Mouse (Mus musculus): ENCODE measurements around the gene Kcnk18. TPM values are rescaled to one million over a fixed set of nuclear protein-coding genes. Genes with fewer than 3 reads are reported as not detected.
A peak's percentile ranks its signal among the peaks of the same experiment; 100 is the strongest.

Kcnk18 gene
- polyA plus RNA-seq, 1 experiment from 2014 or later = not detected

DNA sequence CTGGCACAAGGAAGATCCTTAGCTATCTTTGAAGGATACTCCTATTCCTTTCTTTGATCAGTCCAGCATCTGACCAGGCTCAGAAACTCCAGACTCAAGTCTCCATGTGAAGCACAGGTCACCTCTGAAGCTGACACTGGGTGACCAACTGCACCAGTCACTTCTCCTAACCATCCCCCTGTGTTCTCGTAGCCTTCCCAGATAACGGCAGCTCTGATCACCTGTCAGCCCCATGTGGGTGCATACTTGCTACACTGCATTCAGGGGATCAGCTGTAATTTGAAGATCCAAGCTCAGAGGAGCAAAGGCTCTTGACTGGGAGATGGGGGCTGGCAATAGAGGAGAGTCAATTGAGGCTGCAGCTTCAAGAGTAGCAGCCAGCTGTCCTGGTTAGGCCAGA is 10.0 kb upstream of the Kcnk18 start:
- 49% methylated on average over 2 of the region's 2 CpGs for WGBS
- no peaks in the 10 kb centered on the region for H3K4me1 ChIP-seq (replicated peaks; ENCODE audit: control insufficient read depth, insufficient read depth, low read length)
- H3K4me3 ChIP-seq (replicated peaks; ENCODE audit: low read length) = no peak overlapping the region
- H3K9me3 ChIP-seq (ENCODE audit: control insufficient read depth, low read length) = no peaks in the 10 kb centered on the region
- no peak overlapping the region for H3K9ac ChIP-seq (replicated peaks; ENCODE audit: low read depth, low read length)
- no peak overlapping the region for H3K27ac ChIP-seq (ENCODE audit: low read length)
- ATAC-seq = no peak
- H3K4me2 ChIP-seq (ENCODE audit: low read length) = no peak overlapping the region
- no peaks in the 10 kb centered on the region for H3K27me3 ChIP-seq (replicated peaks; ENCODE audit: control insufficient read depth, insufficient read depth, low read length)
- H3K36me3 ChIP-seq (ENCODE audit: control insufficient read depth, insufficient read depth) = no peaks in the 10 kb centered on the region

DNA sequence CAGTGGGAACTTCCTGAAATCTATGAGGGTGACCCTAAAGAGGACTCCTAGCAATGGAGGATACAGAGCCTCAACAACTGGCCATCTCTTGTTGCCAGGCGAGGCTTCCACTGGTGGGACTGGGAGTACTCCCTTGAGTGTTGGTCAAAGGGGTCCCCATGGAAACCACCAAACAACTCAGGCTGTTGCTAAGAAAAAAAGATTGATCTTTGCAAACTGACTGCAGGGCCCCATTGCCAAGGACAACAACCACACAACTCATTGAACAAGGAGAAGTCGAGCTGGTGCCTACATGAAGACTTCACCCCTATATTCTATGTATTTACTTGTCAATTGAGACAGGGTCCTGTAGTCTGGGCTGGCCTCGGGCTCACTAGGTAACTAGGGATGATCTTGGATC is 2.1 kb upstream of the Kcnk18 start:
- no peaks in the 10 kb centered on the region for H3K9me3 ChIP-seq (ENCODE audit: control insufficient read depth, low read length)
- H3K27me3 ChIP-seq (replicated peaks; ENCODE audit: control insufficient read depth, insufficient read depth, low read length) = no peaks in the 10 kb centered on the region
- no peak overlapping the region for H3K27ac ChIP-seq (ENCODE audit: low read length)
- H3K36me3 ChIP-seq (ENCODE audit: control insufficient read depth, insufficient read depth) = no peaks in the 10 kb centered on the region
- no peak for ATAC-seq
- H3K4me2 ChIP-seq (ENCODE audit: low read length) = no peak overlapping the region
- H3K4me3 ChIP-seq (replicated peaks; ENCODE audit: low read length) = no peak overlapping the region
- 83% methylated on average over 3 of the region's 3 CpGs for WGBS
- no peak overlapping the region for H3K9ac ChIP-seq (replicated peaks; ENCODE audit: low read depth, low read length)
- no peaks in the 10 kb centered on the region for H3K4me1 ChIP-seq (replicated peaks; ENCODE audit: control insufficient read depth, insufficient read depth, low read length)

DNA sequence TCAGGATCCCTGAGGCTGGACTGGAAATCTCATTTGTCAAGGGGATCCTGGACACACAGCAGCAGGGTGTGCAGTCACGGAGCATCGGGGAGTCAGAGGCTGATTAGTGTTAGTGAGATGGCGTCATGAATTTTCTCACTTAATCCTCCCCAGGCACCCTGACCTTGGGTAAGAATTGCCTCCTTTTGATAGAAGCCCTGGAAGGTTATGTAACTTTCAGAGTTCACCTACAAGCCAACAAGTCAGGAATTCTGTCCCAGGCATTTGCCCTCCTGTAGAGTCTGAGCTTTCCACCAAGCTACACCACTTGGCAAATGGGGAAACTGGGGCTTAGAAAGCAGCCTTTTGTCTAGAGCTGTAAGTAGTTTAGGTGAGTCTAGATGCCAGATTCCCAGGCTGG is 2.1 kb downstream of the Kcnk18 start:
- no peak for ATAC-seq
- Histone ChIP-seq H3K36me3 (ENCODE audit: control insufficient read depth, insufficient read depth) (no peaks in the 10 kb centered on the region), H3K4me2 (ENCODE audit: low read length) (no peak overlapping the region), H3K4me1 (replicated peaks; ENCODE audit: control insufficient read depth, insufficient read depth, low read length) (no peaks in the 10 kb centered on the region), H3K27ac (ENCODE audit: low read length) (no peak overlapping the region), H3K9me3 (ENCODE audit: control insufficient read depth, low read length) (no peaks in the 10 kb centered on the region), H3K27me3 (replicated peaks; ENCODE audit: control insufficient read depth, insufficient read depth, low read length) (no peaks in the 10 kb centered on the region), H3K4me3 (replicated peaks; ENCODE audit: low read length) (no peak overlapping the region), H3K9ac (replicated peaks; ENCODE audit: low read depth, low read length) (no peak overlapping the region)
- 82% methylated on average over 3 of the region's 3 CpGs for WGBS

DNA sequence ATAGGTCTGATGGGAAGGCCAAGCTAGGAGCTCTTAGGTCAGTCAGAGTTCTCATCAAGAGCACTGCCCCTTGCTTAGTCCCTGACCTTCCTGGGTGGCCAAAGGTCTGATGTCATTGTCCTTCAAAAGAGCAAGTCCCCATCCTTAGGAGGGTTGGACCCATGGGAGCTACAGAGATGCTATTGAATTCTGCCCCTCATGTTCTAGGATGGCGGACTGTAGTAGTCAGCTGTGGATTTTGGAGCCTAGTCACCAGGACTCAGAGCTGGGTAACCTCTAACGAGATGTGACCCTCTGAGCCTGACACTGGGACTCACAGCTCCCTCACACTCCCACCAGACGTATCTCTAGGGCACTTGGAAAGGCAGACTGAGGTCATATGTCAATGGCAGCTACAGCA is 9.4 kb downstream of the Kcnk18 start:
- 79% methylated on average over 3 of the region's 3 CpGs for WGBS
- no peak overlapping the region for H3K4me2 ChIP-seq (ENCODE audit: low read length)
- H3K4me1 ChIP-seq (replicated peaks; ENCODE audit: control insufficient read depth, insufficient read depth, low read length) = no peaks in the 10 kb centered on the region; the same call in 1 of the 2 replicates
- H3K27me3 ChIP-seq (replicated peaks; ENCODE audit: control insufficient read depth, insufficient read depth, low read length) = no peaks in the 10 kb centered on the region
- H3K9ac ChIP-seq (replicated peaks; ENCODE audit: low read depth, low read length) = no peak overlapping the region
- no peak overlapping the region for H3K27ac ChIP-seq (ENCODE audit: low read length)
- H3K9me3 ChIP-seq (ENCODE audit: control insufficient read depth, low read length) = no peaks in the 10 kb centered on the region
- H3K36me3 ChIP-seq (ENCODE audit: control insufficient read depth, insufficient read depth) = no peaks in the 10 kb centered on the region
- no peak for ATAC-seq
- no peak overlapping the region for H3K4me3 ChIP-seq (replicated peaks; ENCODE audit: low read length)

DNA sequence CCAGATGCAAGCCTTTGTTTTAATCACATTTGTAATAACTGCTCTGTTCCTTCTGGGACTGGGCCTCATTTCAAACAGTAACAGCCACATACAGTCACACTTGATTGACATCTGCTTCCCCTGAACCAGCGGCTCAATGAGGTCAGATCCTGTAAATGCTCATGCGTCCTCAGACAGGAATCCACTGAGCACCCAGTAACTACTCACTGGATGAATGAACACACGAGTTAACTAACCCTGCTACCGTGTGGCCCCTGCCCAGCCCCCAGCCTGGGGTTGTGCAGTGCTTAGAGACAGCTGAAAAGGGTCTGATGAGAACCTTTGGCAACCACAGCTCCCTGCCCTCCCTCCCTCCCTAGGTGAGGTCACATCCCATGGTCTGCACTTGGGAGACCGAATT is 13.8 kb downstream of the Kcnk18 start:
- WGBS = 61% methylated on average over 5 of the region's 5 CpGs
- no peak for ATAC-seq

DNA sequence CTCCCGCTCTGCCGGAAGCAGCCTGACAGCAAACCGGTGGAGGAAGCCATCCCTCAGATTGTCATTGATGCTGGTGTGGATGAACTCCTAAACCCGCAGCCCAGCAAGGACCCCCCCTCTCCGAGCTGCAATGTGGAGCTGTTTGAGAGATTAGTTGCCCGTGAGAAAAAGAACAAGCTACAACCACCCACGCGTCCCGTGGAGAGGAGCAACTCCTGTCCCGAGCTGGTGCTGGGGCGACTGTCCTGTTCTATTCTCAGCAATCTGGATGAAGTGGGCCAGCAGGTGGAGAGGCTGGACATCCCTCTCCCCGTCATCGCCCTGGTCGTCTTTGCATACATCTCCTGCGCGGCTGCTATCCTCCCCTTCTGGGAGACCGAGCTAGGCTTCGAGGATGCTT is 16.0 kb downstream of the Kcnk18 start:
- H3K9me3 ChIP-seq (ENCODE audit: control insufficient read depth, low read length) = no peaks in the 10 kb centered on the region
- no peak for ATAC-seq
- WGBS = 90% methylated on average over 18 of the region's 18 CpGs

More for the DNA sequence above, 13.8 kb downstream of the Kcnk18 start:
- no peak overlapping the region for H3K27ac ChIP-seq (ENCODE audit: low read length)
- no peaks in the 10 kb centered on the region for H3K36me3 ChIP-seq (ENCODE audit: control insufficient read depth, insufficient read depth)
- no peak overlapping the region for H3K4me3 ChIP-seq (replicated peaks; ENCODE audit: low read length)
- no peaks in the 10 kb centered on the region for H3K27me3 ChIP-seq (replicated peaks; ENCODE audit: control insufficient read depth, insufficient read depth, low read length)
- H3K9me3 ChIP-seq (ENCODE audit: control insufficient read depth, low read length) = no peaks in the 10 kb centered on the region
- no peak overlapping the region for H3K9ac ChIP-seq (replicated peaks; ENCODE audit: low read depth, low read length)
- no peak overlapping the region for H3K4me2 ChIP-seq (ENCODE audit: low read length)
- H3K4me1 ChIP-seq (replicated peaks; ENCODE audit: control insufficient read depth, insufficient read depth, low read length) = no peaks in the 10 kb centered on the region; the same call in 1 of the 2 replicates

DNA sequence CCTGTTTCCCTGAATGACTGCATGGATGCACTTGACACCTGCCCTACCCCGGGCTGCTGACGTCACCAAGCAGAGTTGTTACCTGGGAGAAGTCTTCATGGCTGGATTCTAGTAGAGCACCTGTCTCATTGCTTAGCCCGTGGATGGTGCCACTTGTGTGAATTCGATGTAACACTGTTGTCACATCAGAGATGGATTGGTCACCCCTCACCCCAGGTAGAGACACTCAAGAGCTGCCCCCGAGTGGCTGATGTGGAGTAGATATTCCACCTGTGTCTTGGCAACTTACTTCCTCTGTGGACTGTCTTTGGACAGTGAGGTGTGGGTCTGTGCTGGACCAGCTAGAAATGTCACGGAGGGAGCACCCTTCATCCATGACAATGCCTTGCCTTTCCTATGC is 17.0 kb downstream of the Kcnk18 start:
- Histone ChIP-seq H3K27ac (ENCODE audit: low read length) (no peak overlapping the region), H3K4me1 (replicated peaks; ENCODE audit: control insufficient read depth, insufficient read depth, low read length) (no peaks in the 10 kb centered on the region; the same call in 1 of the 2 replicates), H3K4me3 (replicated peaks; ENCODE audit: low read length) (no peak overlapping the region), H3K27me3 (replicated peaks; ENCODE audit: control insufficient read depth, insufficient read depth, low read length) (no peaks in the 10 kb centered on the region), H3K9ac (replicated peaks; ENCODE audit: low read depth, low read length) (no peak overlapping the region), H3K36me3 (ENCODE audit: control insufficient read depth, insufficient read depth) (no peaks in the 10 kb centered on the region), H3K4me2 (ENCODE audit: low read length) (no peak overlapping the region), H3K9me3 (ENCODE audit: control insufficient read depth, low read length) (no peaks in the 10 kb centered on the region)
- no peak for ATAC-seq
- WGBS = 81% methylated on average over 6 of the region's 6 CpGs

More for the DNA sequence above, 16.0 kb downstream of the Kcnk18 start:
- H3K9ac ChIP-seq (replicated peaks; ENCODE audit: low read depth, low read length) = no peak overlapping the region
- no peaks in the 10 kb centered on the region; the same call in 1 of the 2 replicates for H3K4me1 ChIP-seq (replicated peaks; ENCODE audit: control insufficient read depth, insufficient read depth, low read length)
- H3K27me3 ChIP-seq (replicated peaks; ENCODE audit: control insufficient read depth, insufficient read depth, low read length) = no peaks in the 10 kb centered on the region
- H3K27ac ChIP-seq (ENCODE audit: low read length) = no peak overlapping the region
- no peak overlapping the region for H3K4me3 ChIP-seq (replicated peaks; ENCODE audit: low read length)
- no peak overlapping the region for H3K4me2 ChIP-seq (ENCODE audit: low read length)
- H3K36me3 ChIP-seq (ENCODE audit: control insufficient read depth, insufficient read depth) = no peaks in the 10 kb centered on the region

DNA sequence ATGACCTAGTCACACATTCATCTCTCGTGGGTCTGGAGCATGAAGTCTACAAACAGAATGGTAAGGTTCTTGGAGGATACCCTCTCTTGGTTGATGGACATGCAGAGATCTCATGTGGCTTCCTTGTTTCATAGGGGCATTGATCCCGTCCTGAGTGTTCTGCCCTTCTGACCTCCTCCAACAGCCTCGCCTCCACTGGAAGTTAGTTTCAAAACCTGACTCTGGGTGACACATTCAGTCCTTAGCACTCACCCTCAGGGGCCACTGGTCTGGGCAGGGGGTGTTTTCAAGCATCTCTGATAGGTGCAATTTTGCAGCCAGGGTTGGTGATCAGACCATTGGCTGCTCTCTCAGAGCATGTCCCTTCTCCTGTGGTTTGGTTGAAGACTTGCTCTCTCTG is 19.6 kb downstream of the Kcnk18 start:
- Histone ChIP-seq H3K9ac (replicated peaks; ENCODE audit: low read depth, low read length) (no peak overlapping the region), H3K4me2 (ENCODE audit: low read length) (no peak overlapping the region), H3K36me3 (ENCODE audit: control insufficient read depth, insufficient read depth) (no peaks in the 10 kb centered on the region), H3K27me3 (replicated peaks; ENCODE audit: control insufficient read depth, insufficient read depth, low read length) (no peaks in the 10 kb centered on the region), H3K4me1 (replicated peaks; ENCODE audit: control insufficient read depth, insufficient read depth, low read length) (no peaks in the 10 kb centered on the region), H3K9me3 (ENCODE audit: control insufficient read depth, low read length) (no peaks in the 10 kb centered on the region), H3K4me3 (replicated peaks; ENCODE audit: low read length) (no peak overlapping the region), H3K27ac (ENCODE audit: low read length) (no peak overlapping the region)
- WGBS = 88% methylated on average over 3 of the region's 3 CpGs
- ATAC-seq = no peak

DNA sequence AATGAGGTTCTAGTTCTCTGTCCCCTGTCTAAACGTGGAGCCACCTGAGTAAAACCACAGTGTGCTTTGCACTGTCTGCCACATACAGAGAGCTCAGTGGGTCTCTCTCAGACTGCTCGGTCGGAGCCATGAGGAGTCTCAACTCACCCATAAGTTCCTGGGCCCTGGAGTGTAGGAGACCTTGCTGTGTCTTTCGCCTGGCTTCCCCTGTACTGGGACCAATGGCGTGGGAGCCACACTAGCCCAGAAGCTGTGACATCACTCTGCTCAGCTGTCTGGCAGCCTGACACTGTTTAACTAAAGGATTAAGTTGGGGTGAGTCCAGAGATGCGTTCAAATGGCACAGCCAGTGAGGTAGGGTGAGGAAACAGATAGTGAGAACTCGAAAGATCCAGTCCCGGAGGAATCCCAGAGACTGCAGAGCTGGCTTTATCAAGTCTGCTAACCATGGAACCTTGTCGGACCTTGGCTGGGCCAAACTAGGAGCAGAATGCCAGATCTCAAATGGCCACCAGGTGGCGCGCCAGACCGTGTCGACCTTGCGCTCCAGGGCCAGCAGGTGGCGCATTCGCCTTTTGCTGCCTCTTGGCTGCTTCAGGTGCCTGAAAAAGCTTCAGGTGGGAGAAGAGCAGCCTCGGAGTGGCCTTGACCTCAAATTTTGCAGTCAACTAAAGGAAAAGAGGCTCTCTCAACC is 20.3 kb downstream of the Kcnk18 start:
- H3K9ac ChIP-seq (replicated peaks; ENCODE audit: low read depth, low read length) = no peak overlapping the region
- H3K4me2 ChIP-seq (ENCODE audit: low read length) = no peak overlapping the region
- no peaks in the 10 kb centered on the region for H3K36me3 ChIP-seq (ENCODE audit: control insufficient read depth, insufficient read depth)
- no peaks in the 10 kb centered on the region for H3K27me3 ChIP-seq (replicated peaks; ENCODE audit: control insufficient read depth, insufficient read depth, low read length)
- H3K9me3 ChIP-seq (ENCODE audit: control insufficient read depth, low read length) = no peaks in the 10 kb centered on the region
- 22% methylated on average over 17 of the region's 17 CpGs for WGBS
- no peak overlapping the region for H3K27ac ChIP-seq (ENCODE audit: low read length)
- ATAC-seq = peak; percentile 70
- no peaks in the 10 kb centered on the region for H3K4me1 ChIP-seq (replicated peaks; ENCODE audit: control insufficient read depth, insufficient read depth, low read length)
- H3K4me3 ChIP-seq (replicated peaks; ENCODE audit: low read length) = no peak overlapping the region

DNA sequence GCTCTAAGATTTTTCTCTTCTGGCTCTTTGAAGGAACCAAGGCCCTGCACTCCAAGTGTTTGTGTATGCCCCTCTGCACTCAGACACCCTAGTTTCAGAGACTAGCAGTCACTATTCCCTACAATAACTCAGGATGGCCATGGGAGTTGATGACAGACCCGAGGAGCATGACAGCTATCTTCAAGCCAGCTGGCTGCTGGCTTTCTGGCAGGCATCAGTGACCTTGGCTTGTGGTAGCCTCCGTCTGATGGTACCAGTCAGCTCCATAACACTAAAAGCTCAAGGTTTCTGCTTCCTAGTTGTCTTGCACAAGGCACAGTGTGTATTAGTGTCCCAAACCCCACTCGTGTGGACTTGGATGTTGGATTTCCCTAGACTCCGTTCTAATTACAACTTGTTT is 23.0 kb downstream of the Kcnk18 start:
- H3K36me3 ChIP-seq (ENCODE audit: control insufficient read depth, insufficient read depth) = no peaks in the 10 kb centered on the region
- no peaks in the 10 kb centered on the region for H3K9me3 ChIP-seq (ENCODE audit: control insufficient read depth, low read length)
- no peak overlapping the region for H3K4me2 ChIP-seq (ENCODE audit: low read length)
- H3K27ac ChIP-seq (ENCODE audit: low read length) = no peak overlapping the region
- ATAC-seq = no peak
- H3K27me3 ChIP-seq (replicated peaks; ENCODE audit: control insufficient read depth, insufficient read depth, low read length) = no peaks in the 10 kb centered on the region
- H3K4me1 ChIP-seq (replicated peaks; ENCODE audit: control insufficient read depth, insufficient read depth, low read length) = no peaks in the 10 kb centered on the region
- H3K4me3 ChIP-seq (replicated peaks; ENCODE audit: low read length) = no peak overlapping the region
- no peak overlapping the region for H3K9ac ChIP-seq (replicated peaks; ENCODE audit: low read depth, low read length)
- 94% methylated on average over 4 of the region's 4 CpGs for WGBS

Measured in forebrain, embryonic 16.5 days (tissue).